Mouse (Mus musculus): ENCODE results near the gene Afdn. TPM values are rescaled to one million over a fixed set of nuclear protein-coding genes. Genes with fewer than 3 reads are reported as not detected.

Gene Afdn
- polyA plus RNA-seq, 1 experiment from 2014 or later = 159 TPM

DNA sequence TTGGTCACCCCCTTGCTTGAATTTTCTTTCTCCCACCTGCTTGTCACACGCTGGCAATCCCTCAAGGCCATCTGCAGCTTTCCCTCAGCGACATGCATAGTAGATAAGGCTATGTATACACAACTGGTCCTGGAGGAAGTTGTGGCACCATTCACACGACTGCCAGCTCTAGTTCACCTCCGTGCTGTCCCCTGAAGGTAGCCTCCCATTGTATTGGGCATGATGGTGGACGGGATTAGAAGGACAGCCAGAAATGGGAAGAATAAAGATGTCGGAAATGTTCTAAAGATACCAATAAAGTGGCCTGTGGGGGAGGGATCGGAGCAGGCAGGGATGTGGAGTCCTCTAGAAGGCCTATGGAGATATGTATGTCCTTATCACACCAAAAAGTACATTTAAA, 18.7 kb upstream of the Afdn start:
- H3K9ac ChIP-seq = no peak overlapping the region
- WGBS = 89% methylated on average over 7 of the region's 7 CpGs

DNA sequence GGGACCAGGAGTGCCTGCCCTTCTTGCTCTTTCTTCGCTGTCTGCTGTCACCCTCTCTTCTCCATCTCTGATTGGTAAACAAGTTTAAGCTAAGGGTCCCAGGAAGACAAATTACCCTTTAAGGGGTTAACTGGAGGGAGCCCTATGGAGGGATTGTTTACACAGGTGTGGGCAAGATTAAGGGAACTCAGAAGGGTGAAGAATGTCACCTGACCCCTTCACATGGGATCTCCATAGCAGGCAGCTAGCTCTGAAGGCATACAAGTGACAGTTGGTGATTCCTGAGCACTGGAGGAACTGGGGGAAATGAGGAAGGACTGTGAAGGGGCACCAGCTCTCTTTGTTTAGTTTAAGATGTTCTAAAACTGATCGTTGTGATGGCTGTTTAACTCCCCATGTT, 18.0 kb upstream of the Afdn start:
- H3K4me1 ChIP-seq = peaks cover 36% of the 10 kb centered on the region
- H3K4me2 ChIP-seq = no peak overlapping the region
- H3K9me3 ChIP-seq (replicated peaks) = no peaks in the 10 kb centered on the region
- no peak for ATAC-seq
- H3K4me3 ChIP-seq = no peak overlapping the region
- H3K27me3 ChIP-seq = no peaks in the 10 kb centered on the region
- no peak overlapping the region for H3K27ac ChIP-seq
- no peak overlapping the region for H3K9ac ChIP-seq
- no peaks in the 10 kb centered on the region for H3K36me3 ChIP-seq (ENCODE audit: poor library complexity, severe bottlenecking)
- 55% methylated on average over 2 of the region's 2 CpGs for WGBS

More for the DNA sequence above, 18.7 kb upstream of the Afdn start:
- ATAC-seq = no peak
- Histone ChIP-seq H3K27me3 (no peaks in the 10 kb centered on the region), H3K4me2 (no peak overlapping the region), H3K9me3 (replicated peaks) (no peaks in the 10 kb centered on the region), H3K4me1 (peaks cover 37% of the 10 kb centered on the region), H3K4me3 (no peak overlapping the region), H3K27ac (no peak overlapping the region), H3K36me3 (ENCODE audit: poor library complexity, severe bottlenecking) (no peaks in the 10 kb centered on the region)

DNA sequence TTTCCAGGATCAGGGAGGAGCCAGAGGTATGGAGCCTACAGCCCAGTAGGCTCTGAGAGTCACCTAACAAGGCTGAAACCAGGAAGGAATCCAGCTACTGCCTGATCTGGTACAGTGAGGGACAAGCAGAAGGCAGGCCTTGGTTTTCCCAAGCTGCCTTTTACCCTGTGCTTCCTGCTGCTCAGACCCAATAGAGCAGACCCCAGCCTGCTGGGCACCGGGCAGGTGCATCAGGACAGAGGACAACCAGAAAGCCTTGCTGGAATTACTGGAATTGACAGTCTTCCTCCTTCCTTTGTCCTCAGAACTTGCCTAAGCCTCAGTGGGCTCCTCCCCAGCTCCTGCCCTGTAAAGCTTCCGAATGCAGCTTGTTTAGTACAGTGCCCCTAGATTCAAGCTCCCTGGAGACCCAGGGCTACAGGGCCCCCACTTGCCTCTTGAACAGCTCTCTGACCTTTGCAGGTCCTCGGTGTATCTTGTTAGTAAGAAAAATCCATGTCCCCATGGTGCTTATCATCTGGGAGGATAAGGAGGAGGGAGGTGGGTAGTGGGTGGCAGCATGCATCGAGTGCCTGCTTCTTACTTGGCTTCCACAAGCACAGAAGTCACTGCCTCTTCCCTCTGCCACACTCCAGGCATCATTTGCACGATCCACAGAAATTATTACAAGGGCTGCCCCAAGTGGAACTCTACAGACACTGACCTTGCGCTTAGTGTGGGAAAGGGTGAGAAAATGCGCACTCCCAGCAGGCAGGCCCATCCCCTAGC, 17.2 kb upstream of the Afdn start:
- ATAC-seq = no peak
- H3K9ac ChIP-seq = 0 out of 2 replicates have a peak overlapping the region, but pooled peaks have one; percentile 23
- peaks cover 36% of the 10 kb centered on the region for H3K4me1 ChIP-seq
- H3K27ac ChIP-seq = no peak overlapping the region
- H3K27me3 ChIP-seq = no peaks in the 10 kb centered on the region
- H3K4me2 ChIP-seq = no peak overlapping the region
- no peaks in the 10 kb centered on the region for H3K36me3 ChIP-seq (ENCODE audit: poor library complexity, severe bottlenecking)
- H3K9me3 ChIP-seq (replicated peaks) = no peaks in the 10 kb centered on the region
- no peak overlapping the region for H3K4me3 ChIP-seq
- 47% methylated on average over 7 of the region's 7 CpGs for WGBS

DNA sequence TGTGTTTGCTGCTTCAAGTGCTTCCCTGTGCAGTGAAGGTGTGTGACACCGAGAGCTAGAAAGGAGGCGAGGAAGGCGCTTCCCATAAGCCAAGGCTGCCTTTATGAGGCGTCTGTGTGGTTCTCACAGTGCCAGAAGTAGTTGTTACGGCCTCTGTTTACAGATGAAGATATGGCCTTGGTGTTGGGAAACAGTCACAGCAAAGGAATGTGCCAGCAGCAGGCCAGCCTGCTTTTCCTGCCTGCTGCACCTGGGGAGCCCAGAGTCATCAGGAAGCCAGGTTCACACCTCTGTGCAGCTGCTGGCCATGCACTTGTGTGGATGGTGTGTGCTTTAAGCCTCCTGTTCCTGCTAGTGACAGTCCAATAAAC, 16.6 kb upstream of the Afdn start:
- H3K36me3 ChIP-seq (ENCODE audit: poor library complexity, severe bottlenecking) = no peaks in the 10 kb centered on the region
- H3K4me3 ChIP-seq = no peak overlapping the region
- H3K9ac ChIP-seq = 0 out of 2 replicates have a peak overlapping the region, but pooled peaks have one; percentile 23
- H3K4me2 ChIP-seq = no peak overlapping the region
- WGBS = 55% methylated on average over 5 of the region's 5 CpGs
- ATAC-seq = no peak
- no peak overlapping the region for H3K27ac ChIP-seq
- peaks cover 36% of the 10 kb centered on the region for H3K4me1 ChIP-seq
- no peaks in the 10 kb centered on the region for H3K9me3 ChIP-seq (replicated peaks)
- H3K27me3 ChIP-seq = no peaks in the 10 kb centered on the region

DNA sequence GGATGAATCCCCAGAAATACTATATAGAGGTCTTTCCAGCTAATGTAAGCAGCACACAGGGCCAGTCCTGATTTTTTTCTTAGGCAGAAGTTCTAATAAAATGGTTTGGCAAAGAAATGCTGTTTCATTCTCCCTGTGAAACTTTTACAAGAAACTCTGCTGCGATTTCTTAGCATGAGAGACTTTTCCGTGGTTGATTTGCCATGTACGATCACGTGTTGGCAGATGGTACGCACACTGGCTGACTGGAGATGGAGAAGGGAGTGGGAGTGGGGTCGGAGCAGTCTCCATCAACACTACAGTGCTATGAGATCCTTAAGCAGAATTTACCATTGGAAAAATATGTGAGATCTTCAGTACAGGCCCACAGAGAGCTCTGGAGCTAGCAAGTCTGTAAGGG, 16.1 kb upstream of the Afdn start:
- Histone ChIP-seq H3K27ac (no peak overlapping the region), H3K9me3 (replicated peaks) (no peaks in the 10 kb centered on the region)

DNA sequence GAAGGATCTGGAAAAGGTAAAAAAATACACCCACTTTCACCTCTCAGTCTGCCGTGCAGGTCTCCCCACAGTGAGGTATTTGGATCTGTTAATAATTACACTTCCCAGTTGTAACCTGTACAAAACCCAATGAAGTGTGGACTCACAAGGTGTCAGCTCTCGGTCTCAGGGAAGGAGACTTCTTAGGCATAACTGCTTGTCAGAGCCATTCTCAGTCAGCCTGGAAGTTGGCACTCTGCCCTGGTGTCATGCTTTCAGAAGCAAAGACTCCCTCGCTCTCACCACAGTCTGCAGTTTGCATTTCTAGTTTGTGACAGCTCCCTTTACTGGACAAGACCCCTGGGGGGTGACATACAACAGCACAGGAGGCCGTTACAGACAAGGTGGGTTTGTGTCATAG, 15.5 kb upstream of the Afdn start:
- peak overlapping the region; percentile 14; the same call in 1 of the 2 replicates for H3K27ac ChIP-seq
- peak; percentile 36; the same call in 1 of the 2 replicates for ATAC-seq

More for the DNA sequence above, 16.1 kb upstream of the Afdn start:
- Histone ChIP-seq H3K4me2 (no peak overlapping the region), H3K27me3 (no peaks in the 10 kb centered on the region), H3K4me3 (no peak overlapping the region), H3K36me3 (ENCODE audit: poor library complexity, severe bottlenecking) (no peaks in the 10 kb centered on the region), H3K9ac (peak overlapping the region; percentile 18; the same call in 1 of the 2 replicates), H3K4me1 (peaks cover 36% of the 10 kb centered on the region)
- 84% methylated on average over 6 of the region's 6 CpGs for WGBS
- peak; percentile 39; the same call in 1 of the 2 replicates for ATAC-seq

DNA sequence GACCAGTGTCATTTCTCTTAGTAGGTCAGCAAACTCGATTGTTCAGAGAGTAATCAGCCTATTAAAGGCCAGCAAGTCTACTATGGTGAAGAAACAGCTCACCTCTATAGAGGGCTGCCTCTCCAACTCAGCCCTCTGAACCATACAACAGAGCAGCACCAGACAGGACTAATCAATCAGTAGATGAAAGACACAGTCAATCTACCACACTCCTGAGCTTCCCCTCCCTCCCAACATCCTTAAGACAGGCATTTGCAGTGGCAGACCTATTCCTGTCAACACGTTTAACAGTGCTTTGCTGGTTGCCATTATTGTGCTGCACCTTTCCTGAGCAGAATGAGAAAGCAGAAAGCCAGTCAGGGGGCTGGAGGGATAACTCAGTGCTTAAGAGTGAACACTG, 15.0 kb upstream of the Afdn start:
- WGBS = 42% methylated on average over 2 of the region's 2 CpGs
- peak; percentile 69; the same call in 1 of the 2 replicates for ATAC-seq

More for the DNA sequence above, 15.5 kb upstream of the Afdn start:
- Histone ChIP-seq H3K4me1 (peaks cover 36% of the 10 kb centered on the region), H3K9me3 (replicated peaks) (no peaks in the 10 kb centered on the region), H3K9ac (no peak overlapping the region), H3K27me3 (no peaks in the 10 kb centered on the region), H3K4me2 (no peak overlapping the region), H3K36me3 (ENCODE audit: poor library complexity, severe bottlenecking) (no peaks in the 10 kb centered on the region), H3K4me3 (no peak overlapping the region)
- 44% methylated on average over 4 of the region's 4 CpGs for WGBS

DNA sequence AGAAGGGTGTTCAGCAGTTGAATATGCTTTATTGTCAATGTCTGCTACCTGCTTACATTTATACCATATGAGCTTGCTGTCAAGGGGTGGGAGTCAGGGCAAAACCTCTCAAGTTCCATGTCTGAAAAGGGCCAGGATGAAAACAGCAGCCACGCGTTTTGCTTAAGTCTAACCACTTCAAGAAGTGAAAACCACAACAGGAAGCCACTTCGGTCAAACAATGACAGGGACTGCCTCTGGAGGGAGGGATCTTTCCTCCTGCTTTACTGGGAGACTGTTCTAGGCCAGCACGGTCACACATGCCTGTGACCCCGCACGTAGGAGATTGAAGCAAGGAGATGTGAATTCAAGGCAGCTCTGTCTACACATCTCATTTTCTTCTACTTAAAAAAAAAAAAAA, 14.0 kb upstream of the Afdn start:
- peaks cover 31% of the 10 kb centered on the region for H3K4me1 ChIP-seq
- no peaks in the 10 kb centered on the region for H3K36me3 ChIP-seq (ENCODE audit: poor library complexity, severe bottlenecking)
- no peak for ATAC-seq
- H3K4me2 ChIP-seq = no peak overlapping the region
- no peak overlapping the region for H3K4me3 ChIP-seq
- no peaks in the 10 kb centered on the region for H3K9me3 ChIP-seq (replicated peaks)
- WGBS = 77% methylated on average over 6 of the region's 6 CpGs
- H3K27me3 ChIP-seq = no peaks in the 10 kb centered on the region
- no peak overlapping the region for H3K9ac ChIP-seq
- H3K27ac ChIP-seq = no peak overlapping the region

More for the DNA sequence above, 15.0 kb upstream of the Afdn start:
- Histone ChIP-seq H3K4me1 (peaks cover 36% of the 10 kb centered on the region), H3K36me3 (ENCODE audit: poor library complexity, severe bottlenecking) (no peaks in the 10 kb centered on the region), H3K9me3 (replicated peaks) (no peaks in the 10 kb centered on the region), H3K27ac (no peak overlapping the region), H3K27me3 (no peaks in the 10 kb centered on the region), H3K9ac (no peak overlapping the region), H3K4me3 (no peak overlapping the region), H3K4me2 (no peak overlapping the region)

DNA sequence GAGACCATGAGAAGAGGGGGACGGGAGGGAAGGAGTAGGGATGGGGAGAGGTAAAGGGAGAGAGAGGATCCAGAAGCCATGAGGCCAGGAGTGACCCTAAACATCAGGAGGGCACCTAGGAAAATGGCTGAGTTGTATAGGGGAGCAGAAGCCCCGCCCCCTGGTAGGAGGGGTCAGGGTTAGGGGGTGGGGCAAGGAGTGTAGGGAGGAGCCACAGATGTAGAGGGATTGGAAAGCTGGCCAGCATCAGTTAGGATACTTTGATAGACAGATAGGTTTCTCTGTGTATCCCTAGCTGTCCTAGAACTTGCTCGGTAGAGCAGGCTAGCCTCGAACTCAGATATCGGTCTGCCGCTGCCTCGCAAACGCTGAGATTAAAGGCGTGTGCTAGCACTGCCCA, 12.7 kb upstream of the Afdn start:
- Histone ChIP-seq H3K4me3 (no peak overlapping the region), H3K27ac (no peak overlapping the region), H3K27me3 (no peaks in the 10 kb centered on the region), H3K4me1 (peaks cover 27% of the 10 kb centered on the region), H3K9me3 (replicated peaks) (no peaks in the 10 kb centered on the region), H3K9ac (no peak overlapping the region), H3K36me3 (ENCODE audit: poor library complexity, severe bottlenecking) (no peaks in the 10 kb centered on the region), H3K4me2 (no peak overlapping the region)
- no peak for ATAC-seq
- 84% methylated on average over 9 of the region's 9 CpGs for WGBS

DNA sequence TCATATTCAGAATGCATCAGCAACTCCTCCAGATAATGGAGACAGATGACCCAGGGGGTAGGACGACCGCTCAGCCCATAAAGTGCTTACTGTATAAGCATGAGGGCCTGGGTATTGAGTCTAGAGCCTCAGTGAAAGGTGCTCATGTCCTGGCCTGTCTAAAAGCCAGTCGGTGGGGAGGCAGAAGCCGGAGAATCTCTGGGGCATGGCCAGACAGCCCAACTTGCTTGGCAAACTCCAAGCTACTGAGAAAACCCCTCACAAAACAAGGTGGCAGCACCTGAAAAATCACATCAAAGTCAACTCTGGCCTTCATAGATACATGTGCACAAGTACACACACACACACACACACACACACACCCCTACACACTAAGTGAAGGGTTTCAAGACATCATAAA, 11.3 kb upstream of the Afdn start:
- WGBS = 97% methylated on average over 4 of the region's 4 CpGs
- peaks cover 14% of the 10 kb centered on the region for H3K4me1 ChIP-seq
- no peaks in the 10 kb centered on the region for H3K36me3 ChIP-seq (ENCODE audit: poor library complexity, severe bottlenecking)

DNA sequence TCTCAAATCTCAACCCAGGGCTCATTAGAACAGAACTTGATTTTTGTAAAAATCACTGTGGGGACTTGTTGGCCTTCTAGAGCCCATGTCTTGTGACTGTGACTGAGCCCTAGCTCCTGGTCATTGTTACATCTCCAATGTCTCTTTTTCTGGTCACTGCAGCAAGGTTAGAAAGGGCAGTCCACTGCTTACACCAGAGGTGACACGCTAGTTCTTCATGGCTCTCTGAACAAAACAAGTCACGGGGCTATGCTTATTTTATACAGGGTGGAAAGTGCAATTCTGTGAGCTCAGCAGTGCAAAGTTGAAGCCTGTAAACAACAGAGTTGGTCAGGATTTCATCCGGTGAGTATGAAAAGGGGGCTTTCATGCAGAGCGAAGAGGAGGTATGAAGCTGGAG, 6.4 kb upstream of the Afdn start:
- no peak for ATAC-seq
- no peaks in the 10 kb centered on the region for H3K36me3 ChIP-seq (ENCODE audit: poor library complexity, severe bottlenecking)
- no peak overlapping the region for H3K4me2 ChIP-seq
- peaks cover 20% of the 10 kb centered on the region for H3K4me1 ChIP-seq
- no peak overlapping the region for H3K27ac ChIP-seq
- no peak overlapping the region for H3K9ac ChIP-seq
- no peaks in the 10 kb centered on the region for H3K27me3 ChIP-seq
- no peaks in the 10 kb centered on the region for H3K9me3 ChIP-seq (replicated peaks)
- 77% methylated on average over 4 of the region's 4 CpGs for WGBS
- no peak overlapping the region for H3K4me3 ChIP-seq

More for the DNA sequence above, 11.3 kb upstream of the Afdn start:
- H3K4me2 ChIP-seq = no peak overlapping the region
- no peak overlapping the region for H3K9ac ChIP-seq
- ATAC-seq = no peak
- H3K27ac ChIP-seq = no peak overlapping the region
- no peak overlapping the region for H3K4me3 ChIP-seq
- H3K9me3 ChIP-seq (replicated peaks) = no peaks in the 10 kb centered on the region
- no peaks in the 10 kb centered on the region for H3K27me3 ChIP-seq

DNA sequence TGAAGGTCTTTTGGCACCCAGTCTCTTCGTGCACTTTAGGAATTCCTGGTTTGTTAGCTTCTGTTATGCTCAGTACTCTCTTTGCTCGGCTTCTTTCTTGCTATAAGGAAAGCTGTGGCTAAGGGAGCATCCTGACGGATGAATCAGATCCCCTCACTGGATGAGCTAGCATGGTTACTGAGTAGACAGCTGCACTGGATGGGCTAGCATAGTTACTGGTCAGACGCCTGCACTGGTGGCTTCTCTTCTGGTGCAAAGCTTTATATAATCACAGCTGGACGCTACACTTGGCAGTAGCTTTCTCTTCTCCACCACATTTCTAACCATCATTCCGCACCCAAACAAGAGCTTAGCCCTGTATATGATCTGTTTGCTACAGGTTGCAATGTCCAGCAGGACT, 5.4 kb upstream of the Afdn start:
- Histone ChIP-seq H3K4me1 (peaks cover 22% of the 10 kb centered on the region), H3K27ac (0 out of 2 replicates have a peak overlapping the region, but pooled peaks have one; percentile 22), H3K4me3 (no peak overlapping the region), H3K9me3 (replicated peaks) (no peaks in the 10 kb centered on the region), H3K36me3 (ENCODE audit: poor library complexity, severe bottlenecking) (no peaks in the 10 kb centered on the region), H3K27me3 (no peaks in the 10 kb centered on the region), H3K9ac (no peak overlapping the region), H3K4me2 (no peak overlapping the region)
- no peak for ATAC-seq
- WGBS = 80% methylated on average over 6 of the region's 6 CpGs

DNA sequence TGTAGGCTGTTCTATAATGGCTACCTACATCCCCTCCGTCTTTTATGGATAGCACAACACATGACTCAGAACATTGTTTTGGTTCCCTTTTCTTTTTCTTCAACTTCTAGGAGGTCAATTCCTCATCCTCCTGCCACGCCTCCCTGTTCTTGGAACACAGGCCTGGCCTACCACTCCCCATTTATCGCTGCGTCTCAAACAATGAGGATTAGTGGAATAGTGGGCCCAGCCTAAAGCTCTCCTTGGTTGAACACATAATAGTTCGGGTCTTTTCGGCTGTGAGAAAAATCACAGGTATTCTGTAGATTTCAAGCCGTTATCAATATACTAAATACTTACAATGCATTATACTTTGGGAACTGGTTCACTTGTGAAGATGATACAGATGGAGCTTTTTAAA, 1.8 kb upstream of the Afdn start:
- no peak for ATAC-seq
- peak overlapping the region; percentile 93 for H3K4me2 ChIP-seq
- peak overlapping the region; percentile 97 for H3K27ac ChIP-seq
- H3K4me3 ChIP-seq = peak overlapping the region; percentile 98
- peak overlapping the region; percentile 96 for H3K9ac ChIP-seq
- H3K27me3 ChIP-seq = no peaks in the 10 kb centered on the region
- no peaks in the 10 kb centered on the region for H3K36me3 ChIP-seq (ENCODE audit: poor library complexity, severe bottlenecking)
- WGBS = 13% methylated on average over 7 of the region's 7 CpGs
- no peaks in the 10 kb centered on the region for H3K9me3 ChIP-seq (replicated peaks)
- peaks cover 40% of the 10 kb centered on the region for H3K4me1 ChIP-seq
